Mouse (Mus musculus) left cerebral cortex, postnatal 25 days (tissue): Measurements from ENCODE around the gene Kcnk3. TPM values are rescaled to one million over a fixed set of nuclear protein-coding genes. Genes with fewer than 3 reads are reported as not detected.

Experiments used
- DNase-seq, 2 experiments: peaks; one replicate each; pipeline ENCODE4 v3.0.0; 2022; ENCODE audit warnings: low spot score in 2 of 2, mixed read lengths in 1 of 2
- intact Hi-C: fragments of 180-260 bp; cut with DNase I; formaldehyde crosslinking; loops from one replicate; pipeline ENCODE4 v1.15.1; 2025
- total RNA-seq, 2 experiments: library from RNA; stranded (reverse); gene quantifications; 2 replicates each; pipeline ENCODE4 v1.2.3; 2021

The Kcnk3 gene
- total RNA-seq, 2 experiments from 2014 or later, result 21.3 to 21.6 TPM

GRCm38 (mm10) chr5:30625379-30625778, 37.4 kb downstream of the Kcnk3 start:
- no peak for DNase-seq

GRCm38 (mm10) chr5:30626331-30627105, 38.5 kb downstream of the Kcnk3 start:
- DNase-seq, result peak in 1 of 2 experiments; percentile 50
- intact Hi-C loops, result no loop called here

More at GRCm38 (mm10) chr5:30625379-30625778, 37.4 kb downstream of the Kcnk3 start:
- intact Hi-C loops, result no loop called here

- DNase-seq, result no peak
- intact Hi-C loops, result no loop called here
Observed at GRCm38 (mm10) chr5:30628511-30628910, 40.5 kb downstream of the Kcnk3 start.

GRCm38 (mm10) chr5:30630401-30630800, 42.4 kb downstream of the Kcnk3 start:
- peak; percentile 50 to 82 for DNase-seq
- intact Hi-C loops, result no loop called here

GRCm38 (mm10) chr5:30632134-30632533, 44.2 kb downstream of the Kcnk3 start:
- no peak for DNase-seq
- intact Hi-C loops, result no loop called here

- DNase-seq, result no peak
- intact Hi-C loops, result loop anchor here (5.0 kb wide), 2 partner anchors 215 to 425 kb away; no protein-coding TSS in a partner anchor
Observed at GRCm38 (mm10) chr5:30636994-30637393, 49.0 kb downstream of the Kcnk3 start.

- DNase-seq, result peak; percentile 80 to 84
- intact Hi-C loops, result loop anchor here (1.0 to 5.0 kb wide), 3 partner anchors 122 to 426 kb away; no protein-coding TSS in a partner anchor
Observed at GRCm38 (mm10) chr5:30638041-30638440, 50.1 kb downstream of the Kcnk3 start.

GRCm38 (mm10) chr5:30643477-30644179, 55.7 kb downstream of the Kcnk3 start:
- DNase-seq, result peak; percentile 37 to 91
- intact Hi-C loops, result loop anchor here (5.0 kb wide), 1 partner anchor 56 kb away; the partner anchor contains the start of gene Kcnk3

GRCm38 (mm10) chr5:30646036-30646435, 58.1 kb downstream of the Kcnk3 start:
- intact Hi-C loops, result no loop called here
- no peak for DNase-seq

- DNase-seq, result no peak
- intact Hi-C loops, result no loop called here
Observed at GRCm38 (mm10) chr5:30647396-30647795, 59.4 kb downstream of the Kcnk3 start.

- intact Hi-C loops, result no loop called here
Observed at GRCm38 (mm10) chr5:30647815-30648560, 60.0 kb downstream of the Kcnk3 start, which contains the start of gene Slc35f6. Gene Slc35f6, plus strand, starts transcription at chr5:30647933.

GRCm38 (mm10) chr5:30649558-30649957, 61.6 kb downstream of the Kcnk3 start:
- no peak for DNase-seq
- intact Hi-C loops, result no loop called here

More at GRCm38 (mm10) chr5:30647815-30648560, 60.0 kb downstream of the Kcnk3 start, which contains the start of gene Slc35f6:
- peak; percentile 92 to 97 for DNase-seq

GRCm38 (mm10) chr5:30650756-30651155, 62.8 kb downstream of the Kcnk3 start:
- intact Hi-C loops, result no loop called here
- peak in 1 of 2 experiments; percentile 34 for DNase-seq

- intact Hi-C loops, result no loop called here
- DNase-seq, result no peak
Observed at GRCm38 (mm10) chr5:30651554-30651953, 63.6 kb downstream of the Kcnk3 start.

GRCm38 (mm10) chr5:30653246-30653645, 65.3 kb downstream of the Kcnk3 start:
- intact Hi-C loops, result no loop called here

GRCm38 (mm10) chr5:30655042-30655441, 67.1 kb downstream of the Kcnk3 start:
- intact Hi-C loops, result no loop called here

More at GRCm38 (mm10) chr5:30653246-30653645, 65.3 kb downstream of the Kcnk3 start:
- DNase-seq, result no peak

GRCm38 (mm10) chr5:30655526-30656195, 67.7 kb downstream of the Kcnk3 start:
- DNase-seq, result no peak
- intact Hi-C loops, result no loop called here

More at GRCm38 (mm10) chr5:30655042-30655441, 67.1 kb downstream of the Kcnk3 start:
- DNase-seq, result no peak

- DNase-seq, result no peak
- intact Hi-C loops, result no loop called here
Observed at GRCm38 (mm10) chr5:30659042-30659441, 71.1 kb downstream of the Kcnk3 start.

- intact Hi-C loops, result no loop called here
Observed at GRCm38 (mm10) chr5:30660278-30660677, 72.3 kb downstream of the Kcnk3 start.

More at GRCm38 (mm10) chr5:30660278-30660677, 72.3 kb downstream of the Kcnk3 start:
- DNase-seq, result no peak
